Mouse (Mus musculus) common myeloid progenitor, adult 5-6 weeks (primary cell): Measurements from ENCODE around the gene Polr2g. TPM values are rescaled to one million over a fixed set of nuclear protein-coding genes. Genes with fewer than 3 reads are reported as not detected.
A peak's percentile ranks its signal among the peaks of the same experiment; 100 is the strongest.

Source experiments
- ATAC-seq: replicated peaks from 2 replicates; pipeline ENCODE4 v1.8.0; 2016; ENCODE audit warnings: low read depth, mild to moderate bottlenecking, moderate TSS enrichment, inconsistent platforms; ENCODE audit not compliant: poor library complexity, severe bottlenecking
- total RNA-seq: library from RNA; stranded (forward); fragments of 200-1000, 187-1606 nt; gene quantifications from 2 replicates; pipeline ENCODE4 v1.2.3, GENCODE M21; 2017

Gene Polr2g
- total RNA-seq, 1 experiment from 2014 or later = 52.9 TPM

GRCm38 (mm10) chr19:8765562-8765961 lies 32.8 kb downstream of the Polr2g start:
- ATAC-seq = no peak

- ATAC-seq = no peak
These were observed 35.1 kb downstream of the Polr2g start for GRCm38 (mm10) chr19:8763276-8763675.

- no peak for ATAC-seq
These were observed 37.6 kb downstream of the Polr2g start for GRCm38 (mm10) chr19:8760757-8761156.

GRCm38 (mm10) chr19:8758899-8759298 lies 39.5 kb downstream of the Polr2g start:
- 0 out of 2 replicates have a peak, but pooled peaks have one; percentile 23 for ATAC-seq

GRCm38 (mm10) chr19:8757471-8757998 lies 40.8 kb downstream of the Polr2g start:
- no peak for ATAC-seq

GRCm38 (mm10) chr19:8756635-8757387 lies 41.6 kb downstream of the Polr2g start, which contains the start of gene Nxf1:
Nxf1 (plus strand) TSS chr19:8757073.
- ATAC-seq = peak; percentile 90

GRCm38 (mm10) chr19:8755652-8756051 lies 42.7 kb downstream of the Polr2g start:
- no peak for ATAC-seq

GRCm38 (mm10) chr19:8747368-8747767 lies 51.0 kb downstream of the Polr2g start:
- no peak for ATAC-seq

GRCm38 (mm10) chr19:8745382-8745781 lies 53.0 kb downstream of the Polr2g start:
- no peak for ATAC-seq

Other genes starting within 250 kb of the Polr2g start
- gene Slc22a8, start 207.3 kb downstream of the Polr2g start, total RNA-seq = not detected in 2 replicates
- not detected in 2 replicates for gene Slc22a6, start 180.5 kb downstream of the Polr2g start, total RNA-seq
- gene Chrm1, start 134.8 kb downstream of the Polr2g start, total RNA-seq = not detected in 2 replicates
- 124 and 150 TPM in 2 replicates for gene Slc3a2, start 75.2 kb downstream of the Polr2g start, total RNA-seq
- gene Wdr74, start 62.8 kb downstream of the Polr2g start, total RNA-seq = 121 and 149 TPM in 2 replicates
- 1.5 and 5.8 TPM in 2 replicates for gene 1700092M07Rik, start 57.9 kb downstream of the Polr2g start, total RNA-seq
- gene Stx5a, start 57.2 kb downstream of the Polr2g start, total RNA-seq = 45.7 and 60.0 TPM in 2 replicates
- 126 and 129 TPM in 2 replicates for gene Nxf1, start 41.5 kb downstream of the Polr2g start, total RNA-seq
- 36.9 and 48.2 TPM in 2 replicates for gene Tmem223, start 27.6 kb downstream of the Polr2g start, total RNA-seq
- 57.4 and 60.0 TPM in 2 replicates for gene Tmem179b, start 24.1 kb downstream of the Polr2g start, total RNA-seq
- 10.3 and 11.4 TPM in 2 replicates for gene Taf6l, start 12.2 kb downstream of the Polr2g start, total RNA-seq
- gene Zbtb3, start 4.0 kb upstream of the Polr2g start, total RNA-seq = 1.8 and 1.9 TPM in 2 replicates
- gene Ttc9c, start 20.8 kb upstream of the Polr2g start, total RNA-seq = 65.7 and 68.2 TPM in 2 replicates
- 89.1 and 100 TPM in 2 replicates for gene Hnrnpul2, start 21.4 kb upstream of the Polr2g start, total RNA-seq
- 4.2 TPM in 1 of 2 replicates, not detected in the other for gene AC129217.1, start 31.2 kb upstream of the Polr2g start, total RNA-seq
- gene Bscl2, start 38.9 kb upstream of the Polr2g start, total RNA-seq = 34.5 and 41.5 TPM in 2 replicates
- gene Gng3, start 40.6 kb upstream of the Polr2g start, total RNA-seq = not detected in 2 replicates
- gene Lrrn4cl, start 52.2 kb upstream of the Polr2g start, total RNA-seq = 0.73 TPM in 1 of 2 replicates, not detected in the other
- 176 and 210 TPM in 2 replicates for gene Ubxn1, start 72.9 kb upstream of the Polr2g start, total RNA-seq
- gene Uqcc3, start 82.3 kb upstream of the Polr2g start, total RNA-seq = 110 and 122 TPM in 2 replicates
- gene Lbhd1, start 85.2 kb upstream of the Polr2g start, total RNA-seq = 7.7 and 35.4 TPM in 2 replicates
- not detected in 2 replicates for gene Gm49403, start 85.4 kb upstream of the Polr2g start, total RNA-seq
- gene 1810009A15Rik, start 90.3 kb upstream of the Polr2g start, total RNA-seq = 53.0 and 62.6 TPM in 2 replicates
- gene Gm49416, start 90.3 kb upstream of the Polr2g start, total RNA-seq = not detected in 2 replicates
- 10.5 and 18.5 TPM in 2 replicates for gene Ints5, start 94.4 kb upstream of the Polr2g start, total RNA-seq
- gene Ganab, start 99.5 kb upstream of the Polr2g start, total RNA-seq = 63.4 and 73.1 TPM in 2 replicates
- gene B3gat3, start 121.8 kb upstream of the Polr2g start, total RNA-seq = 17.5 and 18.6 TPM in 2 replicates
- gene Rom1, start 130.8 kb upstream of the Polr2g start, total RNA-seq = 2.0 and 3.2 TPM in 2 replicates
- gene Eml3, start 131.0 kb upstream of the Polr2g start, total RNA-seq = 22.9 and 41.2 TPM in 2 replicates
- 151 and 180 TPM in 2 replicates for gene Mta2, start 143.3 kb upstream of the Polr2g start, total RNA-seq
- gene Tut1, start 155.3 kb upstream of the Polr2g start, total RNA-seq = 19.9 and 25.9 TPM in 2 replicates
- gene Eef1g, start 168.5 kb upstream of the Polr2g start, total RNA-seq = 721 and 789 TPM in 2 replicates
- 14.1 and 14.9 TPM in 2 replicates for gene Ahnak, start 190.7 kb upstream of the Polr2g start, total RNA-seq